Mouse (Mus musculus): Measurements from ENCODE around the gene Rusc2. TPM values are rescaled to one million over a fixed set of nuclear protein-coding genes. Genes with fewer than 3 reads are reported as not detected.

The Rusc2 gene
- polyA plus RNA-seq, 1 experiment from 2014 or later: 82.7 TPM

DNA sequence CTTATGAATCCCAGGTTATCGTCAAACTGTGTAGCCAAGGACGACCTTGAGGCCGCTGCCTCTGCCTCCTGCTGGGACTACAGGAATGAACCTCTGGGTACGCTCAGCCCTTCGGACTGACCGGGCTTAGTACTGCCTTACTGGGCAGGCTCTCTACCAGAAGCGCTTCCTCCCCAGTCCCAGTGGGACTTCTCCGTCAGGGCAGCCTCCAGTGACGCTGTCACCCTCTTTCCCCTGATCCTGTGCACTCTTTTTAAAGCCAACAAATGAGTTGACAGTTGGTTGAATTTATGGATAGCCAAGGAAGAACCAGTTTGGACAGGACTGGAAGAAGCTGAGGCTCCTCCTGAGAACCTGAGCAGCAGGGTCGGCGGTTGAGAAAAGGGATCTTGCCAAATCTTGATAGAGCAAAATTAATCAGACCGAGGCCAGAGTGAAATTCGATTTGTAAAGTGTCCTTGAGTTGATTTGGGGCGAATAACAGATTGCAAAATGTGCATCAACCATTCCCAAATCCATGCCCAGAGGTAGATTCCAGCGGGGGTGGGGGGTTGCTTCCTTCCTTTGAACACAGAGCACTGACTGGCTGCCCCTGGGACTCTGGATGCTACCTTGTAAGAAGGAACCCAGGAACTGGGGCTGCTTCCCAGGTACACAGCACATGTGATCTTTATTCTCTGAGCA lies 37.3 kb downstream of the Rusc2 start:
- H3K27me3 ChIP-seq (replicated peaks): peaks cover 23% of the 10 kb centered on the region
- H3K4me2 ChIP-seq: no peak overlapping the region
- H3K9me3 ChIP-seq (replicated peaks): no peaks in the 10 kb centered on the region
- H3K27ac ChIP-seq (replicated peaks): 0 out of 2 replicates have a peak overlapping the region, but pooled peaks have one; percentile 13
- ATAC-seq (ENCODE audit: low FRiP score): no peak
- 57% methylated on average over 15 of the region's 15 CpGs for WGBS
- H3K4me1 ChIP-seq: peaks cover 28% of the 10 kb centered on the region
- peaks cover 81% of the 10 kb centered on the region for H3K36me3 ChIP-seq
- H3K9ac ChIP-seq (replicated peaks): no peak overlapping the region
- H3K4me3 ChIP-seq (replicated peaks): no peak overlapping the region

DNA sequence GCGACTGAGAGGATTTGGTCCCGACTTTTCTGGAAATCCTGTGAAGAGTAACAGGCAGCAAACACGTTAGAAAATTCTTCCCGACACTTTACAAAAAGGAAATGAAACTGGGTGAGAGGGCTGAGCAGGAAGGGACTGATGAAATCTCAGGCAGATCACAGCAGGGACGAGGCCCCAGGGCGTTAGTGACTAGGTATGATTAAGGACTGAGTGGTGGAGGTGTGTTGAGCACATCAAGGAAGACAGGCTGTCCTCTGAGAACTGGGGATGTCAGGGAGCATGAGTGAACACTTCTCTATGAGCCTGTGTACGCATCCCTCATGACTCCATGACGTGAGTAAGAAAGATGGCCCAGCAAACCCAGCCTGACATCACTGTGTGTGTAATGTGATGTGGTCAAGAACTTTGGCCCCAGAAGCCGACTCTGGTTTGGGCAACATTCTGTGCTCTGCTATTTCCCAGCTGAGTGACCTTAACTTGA lies 38.1 kb downstream of the Rusc2 start:
- no peak for ATAC-seq (ENCODE audit: low FRiP score)
- Histone ChIP-seq H3K27ac (replicated peaks) (0 out of 2 replicates have a peak overlapping the region, but pooled peaks have one; percentile 13), H3K9ac (replicated peaks) (no peak overlapping the region), H3K4me3 (replicated peaks) (no peak overlapping the region), H3K9me3 (replicated peaks) (no peaks in the 10 kb centered on the region), H3K27me3 (replicated peaks) (peaks cover 30% of the 10 kb centered on the region), H3K4me1 (peaks cover 27% of the 10 kb centered on the region), H3K4me2 (no peak overlapping the region), H3K36me3 (peaks cover 82% of the 10 kb centered on the region)
- 75% methylated on average over 9 of the region's 9 CpGs for WGBS

DNA sequence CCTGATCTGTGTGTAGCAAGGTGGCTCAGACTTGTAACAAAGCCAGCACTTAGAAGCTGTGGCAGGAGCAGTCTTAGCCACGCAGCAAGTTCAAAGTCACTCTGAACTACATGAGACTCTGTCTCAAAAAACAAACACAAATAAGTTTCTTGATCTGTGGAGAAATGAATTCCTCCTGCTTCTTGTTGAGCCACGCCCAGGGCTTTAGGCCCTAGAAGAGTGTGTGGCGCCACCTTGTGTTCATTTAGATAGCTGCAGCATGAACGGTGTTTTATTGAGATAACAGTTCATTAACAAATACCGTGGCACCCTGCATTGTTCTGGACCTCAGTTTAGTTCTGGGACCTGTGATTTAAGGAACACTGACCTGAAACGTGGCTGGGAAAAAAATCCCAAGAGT lies 38.5 kb downstream of the Rusc2 start:
- 5% methylated on average over 6 of the region's 6 CpGs for WGBS
- ATAC-seq (ENCODE audit: low FRiP score): no peak
- Histone ChIP-seq H3K4me2 (no peak overlapping the region), H3K36me3 (peaks cover 82% of the 10 kb centered on the region), H3K4me3 (replicated peaks) (no peak overlapping the region), H3K9me3 (replicated peaks) (no peaks in the 10 kb centered on the region), H3K9ac (replicated peaks) (no peak overlapping the region), H3K4me1 (peaks cover 26% of the 10 kb centered on the region), H3K27ac (replicated peaks) (0 out of 2 replicates have a peak overlapping the region, but pooled peaks have one; percentile 13), H3K27me3 (replicated peaks) (peaks cover 35% of the 10 kb centered on the region)

DNA sequence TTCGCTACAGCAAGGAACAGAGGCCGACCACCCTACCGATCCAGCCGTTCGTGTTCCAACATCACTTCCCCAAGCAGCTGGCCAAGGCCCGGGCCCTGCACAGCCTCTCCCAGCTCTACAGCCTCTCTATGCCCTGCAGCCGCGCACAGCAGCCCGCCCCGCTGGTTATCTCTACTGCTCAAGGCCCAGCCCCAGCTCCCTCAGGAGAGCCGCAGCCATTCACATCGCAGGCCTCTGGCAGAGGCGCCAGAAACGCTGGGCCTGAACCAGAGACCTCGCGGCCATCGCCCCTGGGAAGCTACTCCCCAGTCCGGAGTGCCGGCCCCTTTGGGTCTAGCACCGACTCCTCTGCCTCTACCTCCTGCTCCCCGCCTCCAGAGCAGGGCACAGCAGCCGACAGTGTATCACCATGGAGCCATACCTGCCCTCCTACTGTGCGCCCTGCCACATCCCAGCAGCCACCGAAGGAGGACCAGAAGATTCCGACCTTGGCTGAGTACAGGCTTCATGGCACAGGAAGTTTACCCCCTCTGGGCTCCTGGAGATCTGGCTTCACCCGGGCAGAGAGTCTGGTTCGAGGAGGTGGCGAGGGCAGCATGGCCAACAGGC lies 40.0 kb downstream of the Rusc2 start:
- no peak for ATAC-seq (ENCODE audit: low FRiP score)
- 81% methylated on average over 28 of the region's 28 CpGs for WGBS
- no peak overlapping the region for H3K27ac ChIP-seq (replicated peaks)

DNA sequence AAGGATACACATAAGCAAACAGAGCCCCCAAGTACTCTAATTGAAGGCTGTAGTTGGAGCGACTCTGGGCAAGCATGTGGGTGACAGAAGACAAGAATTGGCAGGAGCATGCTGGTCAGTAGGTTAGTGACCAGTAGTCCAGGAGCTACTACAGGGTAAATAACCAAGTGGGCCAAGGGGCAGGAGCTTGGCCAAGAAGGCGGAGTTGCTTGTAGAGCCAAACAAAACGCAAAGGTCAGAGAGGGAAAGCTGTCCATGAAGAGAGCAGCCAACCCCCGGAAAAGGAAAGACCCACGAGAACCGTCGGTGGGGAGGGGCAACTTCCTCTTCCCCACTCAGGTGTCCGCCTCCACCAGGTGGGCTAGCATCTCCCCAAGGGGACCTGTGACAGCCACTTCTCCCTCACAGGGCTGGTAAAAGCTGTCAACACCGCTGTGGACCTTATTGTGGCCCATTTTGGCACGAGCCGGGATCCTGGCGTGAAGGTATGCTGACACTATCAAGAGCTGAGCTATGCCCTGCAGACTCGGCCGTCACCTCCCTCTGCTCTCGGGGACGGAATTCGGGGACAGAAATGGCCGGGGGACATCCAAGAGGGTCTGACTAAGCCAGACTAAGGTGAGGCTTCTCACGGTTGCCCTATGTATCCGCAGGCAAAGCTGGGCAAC lies 41.6 kb downstream of the Rusc2 start:
- peaks cover 34% of the 10 kb centered on the region for H3K4me1 ChIP-seq
- peaks cover 74% of the 10 kb centered on the region for H3K36me3 ChIP-seq
- no peak overlapping the region for H3K4me2 ChIP-seq
- H3K9ac ChIP-seq (replicated peaks): no peak overlapping the region
- H3K4me3 ChIP-seq (replicated peaks): no peak overlapping the region
- H3K27ac ChIP-seq (replicated peaks): no peak overlapping the region
- peaks cover 41% of the 10 kb centered on the region for H3K27me3 ChIP-seq (replicated peaks)
- no peak for ATAC-seq (ENCODE audit: low FRiP score)
- no peaks in the 10 kb centered on the region for H3K9me3 ChIP-seq (replicated peaks)
- 95% methylated on average over 20 of the region's 20 CpGs for WGBS

More for the DNA sequence above, 40.0 kb downstream of the Rusc2 start:
- Histone ChIP-seq H3K27me3 (replicated peaks) (peaks cover 41% of the 10 kb centered on the region), H3K9me3 (replicated peaks) (no peaks in the 10 kb centered on the region), H3K36me3 (peaks cover 82% of the 10 kb centered on the region), H3K9ac (replicated peaks) (no peak overlapping the region), H3K4me1 (peaks cover 30% of the 10 kb centered on the region), H3K4me3 (replicated peaks) (no peak overlapping the region), H3K4me2 (no peak overlapping the region)

DNA sequence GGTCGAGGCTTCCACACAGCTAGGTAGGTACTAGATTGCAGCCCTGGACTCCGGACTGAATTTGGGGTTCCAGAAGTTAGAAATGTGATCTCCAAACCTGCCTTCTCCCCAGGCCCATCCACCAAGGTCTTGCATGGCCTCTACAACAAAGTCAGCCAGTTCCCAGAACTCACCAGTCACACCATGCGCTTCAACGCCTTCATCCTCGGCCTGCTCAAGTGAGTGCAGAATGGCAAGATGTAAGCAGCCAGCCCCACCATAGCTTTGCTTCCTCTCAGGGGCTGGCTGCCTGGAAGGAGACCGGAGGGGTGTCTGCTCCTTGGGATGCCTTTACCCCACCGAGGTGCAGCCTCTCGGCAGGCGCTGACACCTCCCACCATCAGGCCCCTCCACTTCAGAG lies 42.3 kb downstream of the Rusc2 start:
- ATAC-seq (ENCODE audit: low FRiP score): no peak
- Histone ChIP-seq H3K27ac (replicated peaks) (no peak overlapping the region), H3K4me3 (replicated peaks) (no peak overlapping the region), H3K4me1 (peaks cover 36% of the 10 kb centered on the region), H3K27me3 (replicated peaks) (peaks cover 41% of the 10 kb centered on the region), H3K4me2 (no peak overlapping the region), H3K9ac (replicated peaks) (no peak overlapping the region), H3K36me3 (peaks cover 68% of the 10 kb centered on the region), H3K9me3 (replicated peaks) (no peaks in the 10 kb centered on the region)
- 87% methylated on average over 9 of the region's 9 CpGs for WGBS

DNA sequence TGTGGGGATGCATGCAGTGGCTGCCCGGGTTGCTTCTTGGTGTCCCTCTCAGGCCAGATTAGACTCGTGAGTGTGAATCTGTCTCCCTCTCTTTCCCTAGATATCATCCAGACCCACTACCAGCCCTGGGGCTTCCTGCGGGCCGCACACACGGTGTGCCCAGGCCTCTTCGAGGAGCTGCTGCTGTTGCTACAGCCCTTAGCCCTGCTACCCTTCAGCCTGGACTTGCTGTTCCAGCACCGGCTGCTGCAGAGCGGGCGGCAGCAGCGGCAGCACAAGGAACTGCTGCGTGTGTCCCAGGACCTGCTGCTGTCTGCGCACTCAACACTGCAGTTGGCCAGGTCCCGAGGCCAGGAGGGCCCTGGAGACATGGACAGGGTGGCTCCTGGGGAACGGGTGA lies 43.4 kb downstream of the Rusc2 start:
- no peak overlapping the region for H3K27ac ChIP-seq (replicated peaks)
- H3K27me3 ChIP-seq (replicated peaks): peaks cover 41% of the 10 kb centered on the region
- no peaks in the 10 kb centered on the region for H3K9me3 ChIP-seq (replicated peaks)
- no peak overlapping the region for H3K9ac ChIP-seq (replicated peaks)
- H3K4me2 ChIP-seq: no peak overlapping the region
- no peak overlapping the region for H3K4me3 ChIP-seq (replicated peaks)
- peaks cover 59% of the 10 kb centered on the region for H3K36me3 ChIP-seq
- 30% methylated on average over 14 of the region's 14 CpGs for WGBS
- no peak for ATAC-seq (ENCODE audit: low FRiP score)
- H3K4me1 ChIP-seq: peaks cover 28% of the 10 kb centered on the region

DNA sequence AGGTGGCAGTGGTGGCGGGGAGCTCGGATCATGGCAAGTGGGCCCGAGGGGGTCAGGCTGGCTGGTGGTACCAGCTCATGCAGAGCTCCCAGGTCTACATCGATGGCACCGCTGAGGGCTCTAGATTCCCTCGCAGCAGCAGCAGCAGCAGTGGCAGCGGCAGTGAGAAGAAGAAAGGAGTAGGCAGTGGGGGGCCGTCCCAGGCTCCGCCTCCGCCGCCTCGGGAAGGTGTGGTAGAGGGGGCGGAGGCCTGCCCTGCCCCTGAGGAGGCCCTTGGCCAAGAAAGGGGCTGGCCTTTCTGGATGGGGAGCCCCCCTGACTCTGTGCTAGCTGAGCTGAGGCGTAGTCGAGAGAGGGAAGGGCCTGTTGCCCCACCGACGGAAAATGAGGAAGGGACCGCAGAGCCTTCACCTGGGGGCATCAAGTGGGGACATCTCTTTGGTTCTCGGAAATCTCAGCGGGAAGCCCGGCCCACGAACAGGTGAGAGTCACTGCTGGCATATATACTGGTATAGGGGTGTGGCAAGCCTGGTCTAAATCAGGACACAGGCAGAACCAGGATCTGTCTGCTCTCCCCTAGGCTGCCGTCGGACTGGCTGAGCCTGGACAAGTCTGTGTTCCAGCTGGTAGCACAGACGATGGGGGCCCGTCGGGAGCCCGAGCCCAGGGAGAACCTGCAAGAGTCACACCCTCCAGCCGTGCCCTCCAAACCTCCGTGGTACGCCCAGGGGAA lies 44.0 kb downstream of the Rusc2 start:
- Histone ChIP-seq H3K36me3 (peaks cover 59% of the 10 kb centered on the region), H3K9ac (replicated peaks) (no peak overlapping the region), H3K27ac (replicated peaks) (no peak overlapping the region), H3K27me3 (replicated peaks) (peaks cover 41% of the 10 kb centered on the region), H3K9me3 (replicated peaks) (no peaks in the 10 kb centered on the region), H3K4me1 (peaks cover 27% of the 10 kb centered on the region), H3K4me2 (no peak overlapping the region), H3K4me3 (replicated peaks) (no peak overlapping the region)
- 25% methylated on average over 31 of the region's 31 CpGs for WGBS
- ATAC-seq (ENCODE audit: low FRiP score): no peak

DNA sequence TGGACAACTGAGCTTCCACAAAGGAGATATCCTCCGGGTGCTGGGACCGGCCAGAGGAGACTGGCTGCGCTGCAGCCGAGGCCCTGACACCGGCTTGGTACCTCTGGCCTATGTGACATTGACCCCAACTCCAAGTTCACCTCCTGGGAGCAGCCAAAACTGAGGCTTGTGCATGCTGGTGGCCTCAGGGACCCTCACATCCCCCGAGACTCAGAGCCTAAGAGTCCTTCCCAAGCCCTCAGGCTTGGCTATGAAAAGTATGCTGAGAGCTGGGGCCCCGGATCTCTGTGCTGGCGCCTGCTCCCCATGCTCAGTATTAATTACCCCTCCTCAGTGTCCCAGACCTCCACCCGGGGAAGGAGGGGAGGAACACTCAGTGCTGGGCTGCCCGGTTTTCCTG lies 44.7 kb downstream of the Rusc2 start:
- no peak overlapping the region for H3K4me2 ChIP-seq
- no peak for ATAC-seq (ENCODE audit: low FRiP score)
- no peak overlapping the region for H3K9ac ChIP-seq (replicated peaks)
- H3K27me3 ChIP-seq (replicated peaks): peaks cover 41% of the 10 kb centered on the region
- H3K9me3 ChIP-seq (replicated peaks): no peaks in the 10 kb centered on the region
- H3K36me3 ChIP-seq: peaks cover 59% of the 10 kb centered on the region
- no peak overlapping the region for H3K27ac ChIP-seq (replicated peaks)
- H3K4me1 ChIP-seq: peaks cover 27% of the 10 kb centered on the region
- WGBS: 39% methylated on average over 10 of the region's 10 CpGs
- no peak overlapping the region for H3K4me3 ChIP-seq (replicated peaks)

DNA sequence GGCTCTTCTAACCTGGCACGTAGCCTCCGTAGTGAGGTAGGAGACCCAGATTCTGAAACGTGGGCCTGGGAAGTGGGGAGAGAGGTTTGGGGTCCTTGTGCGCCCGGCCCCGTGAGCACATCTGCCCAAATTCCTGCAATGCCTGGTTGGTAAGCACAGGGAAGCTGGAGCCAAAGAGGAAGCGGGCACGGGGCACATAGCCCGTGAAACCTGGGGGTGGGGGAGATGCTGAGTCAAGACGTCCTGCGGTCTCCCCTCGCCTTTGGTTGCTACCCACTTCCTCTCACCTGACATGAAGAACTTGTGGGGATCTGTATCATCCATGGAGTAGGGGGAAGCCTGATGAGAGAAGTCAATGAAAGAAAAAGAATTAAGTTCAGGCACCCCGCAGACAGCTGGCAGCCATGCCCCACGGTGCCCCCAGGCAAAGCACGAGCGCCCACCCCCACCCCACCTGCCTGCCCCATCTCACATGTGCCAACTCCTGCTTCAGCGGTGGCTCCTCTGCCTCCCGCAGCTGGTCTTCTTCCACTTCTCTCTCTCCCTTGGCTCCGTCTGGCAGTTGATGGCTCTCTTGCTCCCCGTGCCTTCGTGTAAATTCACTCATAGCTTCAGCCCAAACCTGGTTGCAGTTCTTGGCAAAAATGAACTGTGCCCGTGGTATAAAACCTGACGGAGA lies 45.9 kb downstream of the Rusc2 start:
- no peak overlapping the region for H3K4me2 ChIP-seq
- peaks cover 48% of the 10 kb centered on the region for H3K36me3 ChIP-seq
- no peaks in the 10 kb centered on the region for H3K9me3 ChIP-seq (replicated peaks)
- H3K27me3 ChIP-seq (replicated peaks): peaks cover 33% of the 10 kb centered on the region
- no peak overlapping the region for H3K4me3 ChIP-seq (replicated peaks)
- no peak overlapping the region for H3K27ac ChIP-seq (replicated peaks)
- peaks cover 29% of the 10 kb centered on the region for H3K4me1 ChIP-seq
- WGBS: 21% methylated on average over 23 of the region's 23 CpGs
- no peak overlapping the region for H3K9ac ChIP-seq (replicated peaks)
- ATAC-seq (ENCODE audit: low FRiP score): no peak
